Mouse (Mus musculus): ENCODE results near the gene Rdh9.

The Rdh9 gene

GRCm38 (mm10) chr10:127840776-127841175 lies 64.6 kb downstream of the Rdh9 start:
- no peak for DNase-seq (ENCODE audit: low spot score in 2 of 2)
